Mouse (Mus musculus) left cerebral cortex, postnatal 4 days (tissue): ENCODE measurements at regions not wholly inside any gene's neighbourhood (a gene's known extent, or its start where the extent isn't known, plus 50 kb on each side); places are given as distances from the start of the nearest gene placed in this dataset.

Source experiments
- DNase-seq: peaks from one replicate; pipeline ENCODE4 v3.0.0-alpha.2; 2022
- intact Hi-C: fragments of 180-260 bp; cut with DNase I; formaldehyde crosslinking; loops from one replicate; pipeline ENCODE4 v1.15.1; 2025

DNA sequence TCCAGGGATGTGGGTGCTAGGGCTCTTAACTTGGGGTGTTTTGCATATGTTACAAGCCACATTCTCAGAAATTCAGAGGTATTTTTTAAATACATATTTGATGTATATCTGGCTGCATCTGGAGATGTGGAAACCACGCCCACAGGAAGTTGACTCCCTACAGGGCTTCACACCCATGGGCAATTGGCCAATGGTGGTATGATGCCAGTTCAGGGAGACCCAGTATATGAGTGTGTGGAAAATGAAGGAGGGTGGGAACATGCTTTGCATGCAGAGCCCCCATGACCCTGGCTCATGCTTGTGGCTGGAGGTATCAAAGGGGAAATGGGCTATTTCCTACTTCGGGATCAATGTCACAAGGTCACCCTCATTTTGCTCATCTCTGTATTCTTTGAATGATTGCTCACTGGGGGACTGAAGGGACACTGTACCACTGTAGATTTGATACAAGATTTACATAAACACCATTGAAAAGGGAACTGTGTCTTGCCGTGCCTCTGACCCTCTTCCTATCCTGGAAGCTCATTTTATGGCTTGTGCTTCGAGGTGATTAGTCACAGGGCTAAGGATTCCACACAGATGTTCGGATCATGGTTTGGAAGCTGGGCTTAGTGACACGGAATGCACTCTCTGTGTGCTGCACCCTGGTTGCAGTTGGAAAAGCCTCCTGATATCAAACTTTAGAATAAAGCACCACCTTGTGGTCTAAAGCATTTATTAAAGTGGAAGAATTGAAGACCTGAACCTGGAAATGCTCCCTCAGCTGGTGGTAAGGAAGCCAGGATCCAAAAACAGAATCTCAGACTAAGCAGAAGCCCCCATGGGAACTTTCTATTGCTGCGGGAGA is 56.8 kb upstream of the Edn1 start:
- peak; percentile 5 for DNase-seq
- intact Hi-C loops = loop anchor here (2.0 kb wide), 2 partner anchors 536 to 602 kb away; no protein-coding TSS in a partner anchor

DNA sequence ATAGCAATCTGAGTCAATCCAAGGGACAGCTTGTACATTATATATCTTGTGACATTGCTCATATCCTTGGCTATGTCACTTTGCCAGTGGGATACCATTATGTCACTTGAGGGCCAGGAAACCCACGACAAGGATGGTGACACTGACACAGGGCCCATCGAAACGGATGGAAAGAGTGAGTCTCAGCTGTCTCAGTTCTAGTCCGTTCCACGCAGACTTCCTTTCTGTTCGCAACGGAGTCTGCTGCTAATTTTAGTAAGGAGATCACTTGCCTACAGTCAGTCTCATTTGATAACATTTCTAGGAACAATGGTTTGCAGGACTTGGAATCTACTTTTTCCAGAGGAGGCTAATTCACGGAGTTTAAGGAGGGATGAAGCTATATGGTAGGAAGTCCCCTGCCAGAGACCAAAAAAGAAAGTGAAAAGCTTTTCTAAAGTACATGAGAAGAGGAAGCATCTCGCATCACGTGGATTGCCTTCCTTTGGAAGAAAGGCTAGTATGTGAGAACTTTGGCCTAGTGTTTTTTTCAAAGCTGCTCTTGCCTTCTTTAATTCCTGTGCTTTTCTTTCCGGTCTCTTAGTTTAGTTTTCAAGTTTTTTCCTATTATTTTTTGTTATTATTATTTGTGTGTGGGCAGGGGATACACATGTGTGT is 55.4 kb upstream of the Edn1 start:
- DNase-seq = no peak
- intact Hi-C loops = loop anchor here (2.0 kb wide), 2 partner anchors 537 to 603 kb away; no protein-coding TSS in a partner anchor
